Mouse (Mus musculus) ES-Bruce4 (cell line): ENCODE data around the gene Sgsm2. TPM values are rescaled to one million over a fixed set of nuclear protein-coding genes. Genes with fewer than 3 reads are reported as not detected.

ENCODE experiments used
- H3K27ac ChIP-seq: 2 replicates; pipeline ENCODE4 v1.5.1; 2012; ENCODE audit warnings: low read length, inconsistent platforms; ENCODE audit not compliant: insufficient read depth
- H3K27me3 ChIP-seq: 2 replicates; pipeline ENCODE4 v1.6.1; 2012; ENCODE audit warnings: mild to moderate bottlenecking, low read length, inconsistent platforms; ENCODE audit not compliant: control insufficient read depth, poor library complexity, insufficient read depth, severe bottlenecking
- H3K36me3 ChIP-seq: 2 replicates; pipeline ENCODE4 v1.6.1; 2012; ENCODE audit warnings: inconsistent platforms, mild to moderate bottlenecking, low read length, moderate library complexity; ENCODE audit not compliant: control insufficient read depth, poor library complexity, insufficient read depth, severe bottlenecking
- H3K4me1 ChIP-seq: one replicate; pipeline ENCODE4 v1.8.1; 2011; ENCODE audit warnings: low read length; ENCODE audit not compliant: control insufficient read depth, insufficient read depth
- H3K4me3 ChIP-seq: 2 replicates; pipeline ENCODE4 v1.5.1; 2011; ENCODE audit warnings: low read depth, mild to moderate bottlenecking, low read length
- H3K9ac ChIP-seq: 2 replicates; pipeline ENCODE4 v1.6.1; 2012; ENCODE audit warnings: low read depth, mild to moderate bottlenecking, inconsistent platforms; ENCODE audit not compliant: poor library complexity, severe bottlenecking
- H3K9me3 ChIP-seq: replicated peaks from 2 replicates; pipeline ENCODE4 v1.6.1; 2012; ENCODE audit warnings: mild to moderate bottlenecking, low read length, inconsistent platforms; ENCODE audit not compliant: control insufficient read depth, poor library complexity, insufficient read depth, severe bottlenecking
- CTCF ChIP-seq: IDR thresholded peaks from one replicate; pipeline ENCODE4 v1.8.1; 2011; ENCODE audit warnings: low read depth, low read length
- EP300 ChIP-seq: IDR thresholded peaks from 2 replicates; pipeline ENCODE4 v1.6.1; 2011; ENCODE audit warnings: low read depth, low read length; ENCODE audit not compliant: insufficient read depth
- POLR2A ChIP-seq: IDR thresholded peaks from one replicate; pipeline ENCODE4 v1.8.1; 2011; ENCODE audit warnings: low read length; ENCODE audit not compliant: insufficient read depth
- polyA plus RNA-seq: library from polyadenylated mRNA; stranded (reverse); fragments of >200 nt; gene quantifications from 2 replicates; pipeline ENCODE4 v1.2.4, GENCODE M21; 2011; ENCODE audit warnings: low read depth; ENCODE audit not compliant: missing spikeins, insufficient read depth, insufficient read length

Sgsm2 gene
- polyA plus RNA-seq, 1 experiment, result 17.4 TPM

DNA sequence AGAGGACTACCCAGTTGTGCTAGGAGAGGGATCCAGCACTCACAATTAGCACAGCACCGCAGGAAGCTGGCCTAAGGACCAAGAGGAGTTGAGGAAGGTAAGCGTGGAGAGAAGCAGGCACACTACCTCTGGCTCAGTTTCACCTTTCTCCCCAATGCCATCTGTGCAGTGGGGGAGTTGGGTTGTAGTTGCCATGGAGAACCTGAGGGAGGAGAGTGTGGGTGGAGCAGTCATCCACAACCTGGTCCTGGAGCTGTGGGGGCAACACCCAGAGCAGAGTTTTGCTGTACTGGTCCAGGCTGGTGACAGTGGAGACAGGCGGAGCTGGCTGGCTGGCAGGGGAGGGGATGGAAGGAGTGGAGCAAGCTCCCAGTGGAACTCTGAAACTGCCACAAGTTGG is 22.2 kb downstream of the Sgsm2 start:
- Histone ChIP-seq H3K4me1 (no peaks in the 10 kb centered on the region), H3K36me3 (no peaks in the 10 kb centered on the region), H3K27me3 (no peaks in the 10 kb centered on the region), H3K27ac (no peak overlapping the region), H3K9me3 (no peaks in the 10 kb centered on the region), H3K9ac (no peak overlapping the region), H3K4me3 (no peak overlapping the region)
- TF ChIP-seq CTCF, result no peak
- no peak for TF ChIP-seq POLR2A
- TF ChIP-seq EP300, result no peak

DNA sequence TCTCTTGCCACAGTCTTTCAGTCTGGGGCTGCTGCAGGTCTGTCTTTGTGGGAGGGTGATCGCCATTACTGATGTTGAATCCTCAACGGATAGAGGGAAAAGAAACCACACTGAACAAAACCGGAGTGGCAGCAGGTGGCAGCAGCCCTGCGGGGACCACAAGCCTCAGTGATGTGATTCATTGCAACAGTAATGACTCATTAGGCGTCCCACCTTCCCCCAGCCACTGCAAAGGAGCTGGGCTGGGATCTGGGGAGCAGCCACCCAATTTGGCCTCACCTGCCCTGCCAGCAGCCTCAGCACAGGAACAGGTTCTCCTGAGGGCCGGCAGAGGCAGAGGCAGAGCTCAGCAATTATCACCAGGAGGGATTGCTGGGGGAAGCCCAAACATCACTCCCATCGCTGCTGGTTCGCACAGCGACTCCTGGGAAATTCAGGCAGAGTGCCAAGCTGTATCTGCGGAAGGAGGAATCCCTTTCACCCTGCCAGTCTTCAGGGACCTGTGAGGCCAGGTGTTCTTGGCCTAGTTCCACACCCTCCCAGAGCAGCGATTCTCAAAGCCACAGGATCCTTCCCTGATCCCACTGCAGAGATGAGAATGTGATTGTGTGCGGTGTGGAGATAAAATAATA is 25.8 kb downstream of the Sgsm2 start:
- no peak overlapping the region for H3K4me3 ChIP-seq
- H3K36me3 ChIP-seq, result no peaks in the 10 kb centered on the region
- no peaks in the 10 kb centered on the region for H3K9me3 ChIP-seq
- no peaks in the 10 kb centered on the region for H3K4me1 ChIP-seq
- no peak overlapping the region for H3K27ac ChIP-seq
- H3K27me3 ChIP-seq, result no peaks in the 10 kb centered on the region
- H3K9ac ChIP-seq, result no peak overlapping the region
- TF ChIP-seq CTCF, result no peak
- TF ChIP-seq EP300, result no peak
- TF ChIP-seq POLR2A, result no peak

DNA sequence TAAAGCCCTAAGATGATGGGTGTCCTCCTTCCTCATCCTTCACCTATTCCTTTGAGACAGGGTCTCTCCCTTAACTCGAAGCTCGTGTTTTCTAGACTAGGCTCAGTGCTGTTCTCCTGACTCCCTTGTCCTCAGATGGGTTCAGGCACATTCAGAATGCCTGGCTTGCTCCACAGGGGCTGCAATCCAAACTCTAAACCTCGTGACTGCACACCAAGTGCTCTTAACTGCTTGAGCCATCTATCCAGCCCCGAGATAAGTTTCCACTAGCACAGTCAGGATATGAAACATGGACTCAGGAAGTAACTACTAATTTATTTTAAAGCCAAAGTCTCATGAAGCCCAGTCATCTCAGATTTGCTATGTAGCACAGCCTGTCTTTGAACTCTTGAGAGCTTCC is 26.3 kb downstream of the Sgsm2 start:
- no peak overlapping the region for H3K9ac ChIP-seq
- no peaks in the 10 kb centered on the region for H3K9me3 ChIP-seq
- no peaks in the 10 kb centered on the region for H3K27me3 ChIP-seq
- no peak overlapping the region for H3K4me3 ChIP-seq
- no peaks in the 10 kb centered on the region for H3K36me3 ChIP-seq
- no peak overlapping the region for H3K27ac ChIP-seq
- H3K4me1 ChIP-seq, result no peaks in the 10 kb centered on the region
- no peak for TF ChIP-seq CTCF
- no peak for TF ChIP-seq POLR2A
- no peak for TF ChIP-seq EP300

DNA sequence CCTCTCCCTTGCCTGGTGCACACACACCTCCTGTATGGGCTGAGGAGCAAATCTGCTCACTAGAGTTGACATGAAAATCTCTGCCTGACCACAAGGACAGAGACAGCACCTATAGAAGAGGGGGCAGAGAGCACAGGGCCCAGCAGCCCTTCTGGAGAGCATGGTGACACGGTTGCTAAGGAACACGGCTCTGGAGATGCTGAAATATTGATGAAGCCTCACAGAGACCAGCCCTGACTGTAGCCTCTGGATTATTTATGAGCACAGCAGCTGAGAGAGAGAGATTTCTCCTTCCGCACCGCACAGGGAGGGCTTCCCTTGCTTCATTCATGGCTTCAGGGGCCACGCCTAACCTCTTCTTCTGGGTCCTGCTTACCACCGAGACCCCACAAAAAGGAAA is 27.3 kb downstream of the Sgsm2 start:
- Histone ChIP-seq H3K9me3 (no peaks in the 10 kb centered on the region), H3K36me3 (no peaks in the 10 kb centered on the region), H3K27me3 (no peaks in the 10 kb centered on the region), H3K27ac (no peak overlapping the region), H3K9ac (no peak overlapping the region), H3K4me3 (no peak overlapping the region), H3K4me1 (no peaks in the 10 kb centered on the region)
- no peak for TF ChIP-seq CTCF
- TF ChIP-seq EP300, result no peak
- TF ChIP-seq POLR2A, result no peak

DNA sequence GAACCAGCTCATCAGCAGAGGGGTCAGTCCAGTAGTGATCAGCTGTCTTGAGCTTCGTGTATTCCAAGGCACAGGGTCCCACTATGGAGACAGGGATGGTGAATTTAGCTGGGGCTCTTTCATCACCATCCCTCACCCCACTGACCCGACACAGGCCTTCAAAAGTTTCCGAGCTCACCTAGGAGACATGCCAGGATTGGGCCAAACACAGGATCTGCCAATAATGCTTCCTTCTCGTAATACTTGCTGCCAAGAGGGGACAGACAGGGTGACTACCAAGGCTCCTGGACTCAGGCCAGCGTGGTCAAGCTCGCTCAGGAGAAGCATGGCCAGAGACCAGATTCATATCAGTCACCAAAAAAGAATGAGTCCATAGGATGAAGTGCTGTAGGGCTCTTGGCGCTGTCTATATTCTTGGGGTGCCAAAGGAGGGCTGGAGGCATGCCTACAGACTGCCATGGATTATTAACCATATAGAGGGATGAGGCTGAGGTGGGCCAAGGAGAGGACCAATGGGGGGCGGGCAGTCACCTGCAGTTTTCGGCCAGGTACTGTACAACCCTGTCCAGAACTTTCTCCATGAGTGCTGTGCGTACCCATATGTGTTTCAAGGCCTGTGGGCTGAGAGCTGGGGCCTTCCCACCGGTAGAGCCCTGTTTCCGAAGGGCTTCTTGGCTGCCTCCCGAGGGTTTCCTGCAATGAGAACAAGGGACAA is 28.7 kb downstream of the Sgsm2 start:
- Histone ChIP-seq H3K9me3 (no peaks in the 10 kb centered on the region), H3K4me3 (no peak overlapping the region), H3K9ac (no peak overlapping the region), H3K4me1 (no peaks in the 10 kb centered on the region), H3K27me3 (no peaks in the 10 kb centered on the region), H3K27ac (no peak overlapping the region), H3K36me3 (no peaks in the 10 kb centered on the region)
- TF ChIP-seq CTCF (no peak), POLR2A (no peak), EP300 (no peak)

DNA sequence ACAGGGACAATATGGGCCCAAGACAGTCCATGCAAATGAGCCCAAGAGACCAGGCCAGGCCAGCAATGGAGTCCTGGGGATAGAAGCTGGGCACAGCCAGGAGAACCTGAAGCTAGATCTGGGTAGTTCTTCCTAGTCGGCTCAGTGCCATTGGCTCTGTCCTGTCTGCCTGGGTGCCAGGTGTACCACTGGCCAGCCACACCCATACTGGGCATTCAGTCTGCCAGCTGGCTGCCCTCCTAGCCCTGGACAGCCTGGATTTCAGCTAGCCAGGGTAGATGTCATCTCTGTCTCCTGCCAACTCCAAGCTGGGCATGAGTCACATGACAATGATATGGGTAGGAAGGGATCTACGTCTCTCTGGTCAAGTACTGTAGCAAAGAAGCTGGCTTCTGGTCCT is 29.7 kb downstream of the Sgsm2 start:
- no peaks in the 10 kb centered on the region for H3K27me3 ChIP-seq
- no peak overlapping the region for H3K4me3 ChIP-seq
- no peaks in the 10 kb centered on the region for H3K4me1 ChIP-seq
- no peaks in the 10 kb centered on the region for H3K9me3 ChIP-seq
- no peak overlapping the region for H3K27ac ChIP-seq
- no peaks in the 10 kb centered on the region for H3K36me3 ChIP-seq
- TF ChIP-seq POLR2A, result no peak
- TF ChIP-seq EP300, result no peak
- TF ChIP-seq CTCF, result no peak
- H3K9ac ChIP-seq, result no peak overlapping the region
